Mouse (Mus musculus) heart, postnatal 10 days (tissue): ENCODE data around the gene 4921517D22Rik. TPM values are rescaled to one million over a fixed set of nuclear protein-coding genes. Genes with fewer than 3 reads are reported as not detected.

Experiments used
- DNase-seq, 2 experiments: peaks; one replicate each; pipeline ENCODE4 v3.0.0; 2021
- intact Hi-C: fragments of 180-260 bp; cut with DNase I; formaldehyde crosslinking; loops from one replicate; pipeline ENCODE4 v1.15.1; 2025
- total RNA-seq, 2 experiments: library from RNA; stranded (reverse); gene quantifications; 2 replicates each; pipeline ENCODE4 v1.2.3; 2021

4921517D22Rik gene
- total RNA-seq, 2 experiments from 2014 or later: not detected

- intact Hi-C loops: no loop called here
- no peak for DNase-seq
These were observed 1.9 kb upstream of the 4921517D22Rik start for GRCm38 (mm10) chr13:59695781-59696180.

GRCm38 (mm10) chr13:59691478-59691877 lies 2.4 kb downstream of the 4921517D22Rik start:
- intact Hi-C loops: no loop called here
- DNase-seq: no peak

GRCm38 (mm10) chr13:59690576-59690975 lies 3.3 kb downstream of the 4921517D22Rik start:
- DNase-seq: no peak
- intact Hi-C loops: no loop called here

GRCm38 (mm10) chr13:59689843-59690242 lies 4.1 kb downstream of the 4921517D22Rik start:
- intact Hi-C loops: no loop called here

GRCm38 (mm10) chr13:59689313-59689712 lies 4.6 kb downstream of the 4921517D22Rik start:
- intact Hi-C loops: no loop called here
- no peak for DNase-seq

More at GRCm38 (mm10) chr13:59689843-59690242, 4.1 kb downstream of the 4921517D22Rik start:
- DNase-seq: no peak

- intact Hi-C loops: no loop called here
- DNase-seq: peak; percentile 47 to 50
These were observed 5.6 kb downstream of the 4921517D22Rik start for GRCm38 (mm10) chr13:59688338-59688770.

DNA sequence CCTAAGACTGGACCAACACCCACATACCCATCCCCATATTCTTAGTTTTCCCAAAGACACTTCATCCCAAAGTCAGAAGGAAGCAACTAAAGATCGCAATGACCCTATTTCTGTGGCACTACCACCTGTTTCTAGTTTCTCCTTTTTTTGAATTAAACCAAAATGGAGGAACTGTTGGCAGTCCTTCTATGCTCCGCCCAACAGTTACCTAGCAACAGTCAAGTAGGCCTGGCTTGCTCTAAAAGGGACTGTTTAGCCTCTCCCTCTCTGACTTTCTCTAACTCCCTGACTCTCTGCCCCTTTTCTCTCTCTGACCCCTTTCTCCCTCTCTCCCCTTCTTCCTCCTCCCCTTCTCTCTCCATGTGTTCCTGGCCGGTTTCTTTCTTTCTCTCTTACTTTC lies 8.7 kb downstream of the 4921517D22Rik start:
- intact Hi-C loops: no loop called here
- DNase-seq: no peak

DNA sequence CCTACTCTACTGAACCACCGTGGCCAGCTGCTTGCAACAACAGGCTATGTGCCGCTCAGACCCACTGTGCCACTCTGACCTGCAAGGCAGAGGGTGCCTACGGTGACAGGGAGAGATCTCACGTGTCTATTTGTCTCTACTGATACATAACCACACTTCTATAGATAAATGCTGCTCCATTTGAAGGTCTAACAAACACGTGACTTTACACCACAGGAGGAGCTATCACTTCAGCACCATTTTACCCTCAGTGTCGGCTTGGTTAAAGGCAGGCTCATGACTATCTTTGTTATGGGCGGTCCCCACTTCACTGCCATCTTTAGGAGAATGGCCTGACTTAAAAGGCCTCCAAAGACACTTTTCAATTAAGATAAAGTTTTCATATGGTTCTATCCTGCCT lies 11.3 kb downstream of the 4921517D22Rik start:
- intact Hi-C loops: no loop called here
- DNase-seq: no peak

- intact Hi-C loops: no loop called here
- DNase-seq: no peak
These were observed 14.0 kb downstream of the 4921517D22Rik start for GRCm38 (mm10) chr13:59679908-59680307.

DNA sequence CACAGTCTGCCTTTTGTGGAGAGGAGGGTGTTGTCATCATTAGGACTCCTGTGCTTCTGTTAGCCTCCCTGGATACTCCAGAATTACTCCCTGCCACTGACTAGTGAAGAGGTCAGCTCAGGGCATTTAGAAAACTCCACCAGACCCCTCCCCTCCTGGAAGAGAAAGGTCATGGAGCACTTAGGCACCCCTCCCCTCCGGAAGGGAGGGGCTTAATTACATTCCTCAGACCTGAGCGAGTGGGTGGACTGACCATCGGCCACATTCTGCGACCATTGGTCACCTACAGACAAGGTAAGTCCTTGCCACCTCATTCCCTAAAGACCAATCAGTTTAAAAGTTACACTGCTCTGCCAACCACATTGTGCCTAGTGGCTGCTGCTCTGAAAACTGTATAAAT lies 14.6 kb downstream of the 4921517D22Rik start:
- intact Hi-C loops: no loop called here
- DNase-seq: no peak

DNA sequence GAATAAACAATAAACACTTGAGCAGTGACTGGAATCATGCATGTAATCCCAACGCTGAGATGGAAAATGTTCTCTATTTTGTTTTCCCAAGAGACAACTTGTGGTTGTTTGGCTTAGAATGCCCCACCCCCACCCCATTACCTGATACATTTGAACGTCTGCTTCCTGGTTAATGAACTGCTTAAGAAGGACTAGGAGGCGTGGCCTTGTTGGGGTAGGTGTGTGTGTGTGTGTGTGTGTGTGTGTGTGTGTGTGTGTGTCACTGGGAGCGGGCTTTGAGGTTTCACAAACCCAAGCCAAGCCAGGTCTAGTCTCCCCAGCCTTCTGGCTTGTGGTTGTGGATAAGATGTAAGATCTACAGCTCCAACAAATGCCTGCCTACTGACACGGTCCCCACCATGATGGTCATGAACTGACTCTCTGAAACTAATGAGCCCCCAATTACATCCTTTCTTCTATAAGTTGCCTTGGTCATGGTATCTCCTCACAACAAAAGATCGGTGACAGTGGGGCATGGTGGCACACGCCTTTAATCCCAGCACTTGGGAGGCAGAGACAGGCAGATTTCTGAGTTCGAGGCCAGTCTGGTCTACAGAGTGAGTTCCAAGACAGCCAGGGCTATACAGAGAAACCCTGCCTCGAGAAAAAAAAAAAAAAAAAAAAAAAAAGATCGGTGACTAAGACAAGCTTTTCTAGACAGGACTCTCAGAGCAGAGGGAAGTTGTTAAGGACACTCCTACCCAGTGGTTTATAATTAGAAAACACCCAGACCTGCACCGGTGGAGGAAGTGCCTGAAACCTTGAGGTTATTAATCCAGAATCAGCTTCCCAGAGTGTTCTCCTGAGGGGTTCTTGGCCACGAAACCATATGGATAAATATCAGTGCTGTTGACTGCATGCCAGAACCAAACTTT lies 17.3 kb downstream of the 4921517D22Rik start:
- intact Hi-C loops: no loop called here
- DNase-seq: no peak

DNA sequence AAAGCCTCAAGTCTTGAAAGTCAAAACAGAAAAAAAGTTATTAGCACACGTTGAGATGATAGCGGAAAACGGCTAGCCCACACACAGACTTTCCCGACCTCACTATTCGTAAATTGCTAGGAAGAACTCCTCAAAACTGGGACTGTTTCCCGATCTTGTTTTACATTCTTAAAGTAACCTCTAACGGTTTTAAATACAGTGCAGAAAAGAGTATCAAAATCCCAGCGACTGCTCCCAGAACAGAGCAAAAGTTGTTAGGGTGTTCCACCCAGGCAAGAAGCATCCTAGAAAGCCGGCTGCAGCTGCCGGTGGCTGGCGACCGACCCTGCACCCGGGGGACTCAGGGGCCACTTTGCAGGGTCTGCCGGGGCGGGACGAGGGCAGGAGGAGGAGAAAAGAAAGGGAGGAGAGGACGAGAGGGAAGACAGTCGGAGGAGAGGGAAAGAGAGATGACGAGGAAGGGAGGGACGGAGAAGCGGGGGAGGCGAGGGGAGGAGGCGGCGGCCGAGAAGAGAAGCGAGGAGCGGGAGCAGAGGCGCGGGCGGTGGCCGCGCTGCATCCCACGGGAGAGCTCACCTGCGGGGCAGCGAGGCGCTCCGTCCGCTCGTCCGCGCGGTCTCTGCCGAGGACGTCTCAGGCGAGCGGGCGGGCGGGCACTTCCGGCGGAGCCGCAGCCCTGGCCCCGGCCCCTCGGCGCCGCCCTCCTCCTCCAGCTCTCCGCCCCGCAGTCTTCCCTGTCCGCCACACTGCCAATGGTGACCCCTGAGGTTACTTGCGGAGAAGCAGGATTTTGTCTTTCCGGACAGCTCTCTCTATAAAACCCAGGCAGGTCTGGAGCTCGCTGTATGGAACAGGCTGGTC lies 18.5 kb downstream of the 4921517D22Rik start, which contains the start of gene Golm1:
Gene Golm1, minus strand, starts transcription at position 661 of the 861 bp plus-strand sequence.
- intact Hi-C loops: no loop called here
- DNase-seq: peak; percentile 68 to 73

- peak; percentile 30 to 32 for DNase-seq
- intact Hi-C loops: no loop called here
These were observed 19.2 kb downstream of the 4921517D22Rik start for GRCm38 (mm10) chr13:59674761-59675150.

GRCm38 (mm10) chr13:59674215-59674614 lies 19.7 kb downstream of the 4921517D22Rik start:
- intact Hi-C loops: no loop called here
- DNase-seq: no peak

GRCm38 (mm10) chr13:59673597-59673996 lies 20.3 kb downstream of the 4921517D22Rik start:
- intact Hi-C loops: no loop called here
- DNase-seq: no peak

GRCm38 (mm10) chr13:59672248-59672647 lies 21.7 kb downstream of the 4921517D22Rik start:
- no peak for DNase-seq
- intact Hi-C loops: no loop called here

GRCm38 (mm10) chr13:59671521-59671920 lies 22.4 kb downstream of the 4921517D22Rik start:
- intact Hi-C loops: no loop called here
- no peak for DNase-seq

GRCm38 (mm10) chr13:59669946-59670345 lies 24.0 kb downstream of the 4921517D22Rik start:
- intact Hi-C loops: no loop called here
- no peak for DNase-seq

DNA sequence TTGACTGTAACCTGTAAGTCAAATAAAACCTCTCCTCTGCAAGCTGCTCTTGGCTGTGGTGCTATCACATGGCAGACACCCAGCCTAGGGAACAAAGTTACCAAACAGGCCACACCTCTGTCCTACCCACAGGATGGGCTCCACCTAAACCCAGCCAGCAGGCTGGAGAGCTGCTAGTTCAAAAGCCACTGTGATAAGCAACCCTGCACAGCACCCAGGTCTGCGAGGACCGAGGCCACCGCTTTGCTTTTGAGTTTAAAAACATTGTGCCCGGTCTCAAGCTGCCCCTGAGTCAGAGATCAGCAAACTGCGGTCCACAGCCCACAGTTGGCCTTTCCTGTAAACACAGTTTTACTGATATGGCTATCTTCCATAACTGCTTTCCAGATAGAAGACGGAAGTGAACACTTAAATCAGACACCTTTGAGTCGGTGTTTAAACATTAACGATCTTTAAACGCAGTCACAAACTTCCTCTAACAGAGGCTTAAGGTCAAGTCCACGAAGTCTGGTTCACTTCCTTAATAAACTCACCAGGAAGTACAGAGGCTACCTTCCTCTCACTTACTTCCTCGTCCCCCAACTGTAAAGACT lies 25.3 kb downstream of the 4921517D22Rik start:
- intact Hi-C loops: no loop called here
- peak; percentile 48 to 57 for DNase-seq

- intact Hi-C loops: no loop called here
- DNase-seq: no peak
These were observed 26.1 kb downstream of the 4921517D22Rik start for GRCm38 (mm10) chr13:59667763-59668162.
